Mouse (Mus musculus) hindbrain, embryonic 13.5 days (tissue): Measurements from ENCODE around the gene Cyth4. TPM values are rescaled to one million over a fixed set of nuclear protein-coding genes. Genes with fewer than 3 reads are reported as not detected.

Experiments
- ATAC-seq: fragments of 200-750 bp; cut with Nextera tagmentation; 2 replicates; pipeline ENCODE4 v1.8.0; 2017; ENCODE audit warnings: moderate TSS enrichment; ENCODE audit not compliant: low FRiP score
- H3K27ac ChIP-seq: fragments of 300-500 bp; sonication (generic); 2 replicates; pipeline ENCODE4 v1.5.1; 2015; ENCODE audit warnings: inconsistent platforms, mild to moderate bottlenecking, moderate library complexity
- H3K27me3 ChIP-seq: fragments of 300-500 bp; sonication (generic); 2 replicates; pipeline ENCODE4 v1.6.1; 2015; ENCODE audit warnings: mild to moderate bottlenecking, inconsistent platforms
- H3K36me3 ChIP-seq: fragments of 300-500 bp; sonication (generic); 2 replicates; pipeline ENCODE4 v1.6.1; 2015; ENCODE audit warnings: mild to moderate bottlenecking, inconsistent platforms
- H3K4me1 ChIP-seq: fragments of 300-500 bp; sonication (generic); replicated peaks from 2 replicates; pipeline ENCODE4 v1.6.1; 2015; ENCODE audit warnings: inconsistent platforms
- H3K4me2 ChIP-seq: fragments of 300-500 bp; sonication (generic); 2 replicates; pipeline ENCODE4 v1.6.1; 2015; ENCODE audit warnings: inconsistent platforms, mild to moderate bottlenecking, moderate library complexity
- H3K4me3 ChIP-seq: fragments of 300-500 bp; sonication (generic); 2 replicates; pipeline ENCODE4 v1.5.1; 2015; ENCODE audit warnings: mild to moderate bottlenecking, inconsistent platforms
- H3K9ac ChIP-seq: fragments of 300-500 bp; sonication (generic); 2 replicates; pipeline ENCODE4 v1.6.1; 2015; ENCODE audit warnings: mild to moderate bottlenecking, inconsistent platforms
- H3K9me3 ChIP-seq: fragments of 300-500 bp; sonication (generic); 2 replicates; pipeline ENCODE4 v1.6.1; 2016; ENCODE audit warnings: inconsistent platforms
- WGBS: fragments of 180-500 bp; shearing (Covaris S2); methylation state at CpG from one replicate; pipeline ENCODE4 v1.1.7; 2015; 5-methylcytosine and 5-hydroxymethylcytosine counted together
- polyA plus RNA-seq: library from polyadenylated mRNA; unstranded; fragments of >200 nt; fragmentation: Nextera tagmentation; extraction: Ambion mirVana; gene quantifications from 2 replicates; pipeline ENCODE4 v1.2.1, GENCODE M21; 2015

The Cyth4 gene
- 6.8 and 7.7 TPM in 2 replicates for polyA plus RNA-seq

GRCm38 (mm10) chr15:78596914-78597313, at the start of gene Cyth4:
TSS of gene Cyth4 (plus strand) at chr15:78597047.
- Histone ChIP-seq H3K4me1 (peaks cover 4% of the 10 kb centered on the region; the same call in 1 of the 2 replicates), H3K27ac (peak within 1 kb of the TSS; percentile 9; the same call in 1 of the 2 replicates), H3K27me3 (0 out of 2 replicates have a peak, but pooled peaks cover 5% of the 10 kb centered on the region), H3K9me3 (no peaks in the 10 kb centered on the region), H3K4me3 (no peak within 1 kb of the TSS), H3K9ac (no peak within 1 kb of the TSS), H3K36me3 (no peaks in the 10 kb centered on the region), H3K4me2 (no peak within 1 kb of the TSS)
- no peak for ATAC-seq
- WGBS = 85% methylated on average over 7 of the region's 7 CpGs

- no peak overlapping the region for H3K4me2 ChIP-seq
- peaks cover 12% of the 10 kb centered on the region for H3K9me3 ChIP-seq
- H3K4me3 ChIP-seq = no peak overlapping the region
- peaks cover 30% of the 10 kb centered on the region for H3K4me1 ChIP-seq
- no peaks in the 10 kb centered on the region for H3K36me3 ChIP-seq
- no peak overlapping the region for H3K27ac ChIP-seq
- 51% methylated on average over 5 of the region's 5 CpGs for WGBS
- H3K27me3 ChIP-seq = 0 out of 2 replicates have a peak, but pooled peaks cover 7% of the 10 kb centered on the region
- H3K9ac ChIP-seq = peak overlapping the region; percentile 39; the same call in 1 of the 2 replicates
- ATAC-seq = no peak
Measured at GRCm38 (mm10) chr15:78547415-78548335, 49.2 kb upstream of the Cyth4 start.

- 31% methylated on average over 3 of the region's 3 CpGs for WGBS
- no peak overlapping the region for H3K4me2 ChIP-seq
- no peak overlapping the region for H3K4me3 ChIP-seq
- H3K9ac ChIP-seq = peak overlapping the region; percentile 39; the same call in 1 of the 2 replicates
- H3K9me3 ChIP-seq = peaks cover 17% of the 10 kb centered on the region
- no peaks in the 10 kb centered on the region for H3K36me3 ChIP-seq
- peaks cover 28% of the 10 kb centered on the region for H3K4me1 ChIP-seq
- no peak for ATAC-seq
- no peak overlapping the region for H3K27ac ChIP-seq
- 0 out of 2 replicates have a peak, but pooled peaks cover 4% of the 10 kb centered on the region for H3K27me3 ChIP-seq
Measured at GRCm38 (mm10) chr15:78548336-78548665, 48.5 kb upstream of the Cyth4 start.

- Histone ChIP-seq H3K4me2 (no peak overlapping the region), H3K4me3 (no peak overlapping the region), H3K27ac (no peak overlapping the region), H3K36me3 (no peaks in the 10 kb centered on the region), H3K9ac (no peak overlapping the region), H3K9me3 (peaks cover 19% of the 10 kb centered on the region), H3K27me3 (0 out of 2 replicates have a peak, but pooled peaks cover under 1% of the 10 kb centered on the region), H3K4me1 (peaks cover 28% of the 10 kb centered on the region)
- WGBS = 69% methylated on average over 8 of the region's 8 CpGs
- no peak for ATAC-seq
Measured at GRCm38 (mm10) chr15:78548711-78549110, 48.1 kb upstream of the Cyth4 start.

GRCm38 (mm10) chr15:78549189-78549734, 47.6 kb upstream of the Cyth4 start:
- no peak overlapping the region for H3K4me2 ChIP-seq
- H3K27ac ChIP-seq = no peak overlapping the region
- H3K36me3 ChIP-seq = no peaks in the 10 kb centered on the region
- 78% methylated on average over 4 of the region's 4 CpGs for WGBS
- H3K4me1 ChIP-seq = peaks cover 24% of the 10 kb centered on the region
- H3K9ac ChIP-seq = no peak overlapping the region
- no peaks in the 10 kb centered on the region for H3K27me3 ChIP-seq
- H3K4me3 ChIP-seq = no peak overlapping the region
- no peak for ATAC-seq
- H3K9me3 ChIP-seq = peaks cover 19% of the 10 kb centered on the region

- no peaks in the 10 kb centered on the region for H3K36me3 ChIP-seq
- no peaks in the 10 kb centered on the region for H3K4me1 ChIP-seq
- H3K9me3 ChIP-seq = peaks cover 19% of the 10 kb centered on the region
- no peak overlapping the region for H3K27ac ChIP-seq
- H3K4me2 ChIP-seq = no peak overlapping the region
- 70% methylated on average over 25 of the region's 25 CpGs for WGBS
- ATAC-seq = no peak
- H3K9ac ChIP-seq = no peak overlapping the region
- H3K4me3 ChIP-seq = 0 out of 2 replicates have a peak overlapping the region, but pooled peaks have one; percentile 4
- no peaks in the 10 kb centered on the region for H3K27me3 ChIP-seq
Measured at GRCm38 (mm10) chr15:78554545-78555313, 42.1 kb upstream of the Cyth4 start.

GRCm38 (mm10) chr15:78557693-78558535, 38.9 kb upstream of the Cyth4 start:
- Histone ChIP-seq H3K9me3 (peaks cover 4% of the 10 kb centered on the region; the same call in 1 of the 2 replicates), H3K27me3 (no peaks in the 10 kb centered on the region), H3K9ac (peak overlapping the region; percentile 13; the same call in 1 of the 2 replicates), H3K4me1 (no peaks in the 10 kb centered on the region), H3K4me3 (no peak overlapping the region), H3K36me3 (no peaks in the 10 kb centered on the region), H3K27ac (no peak overlapping the region), H3K4me2 (no peak overlapping the region)
- 68% methylated on average over 10 of the region's 10 CpGs for WGBS
- ATAC-seq = no peak

GRCm38 (mm10) chr15:78559141-78559979, 37.5 kb upstream of the Cyth4 start:
- no peaks in the 10 kb centered on the region for H3K9me3 ChIP-seq
- no peak overlapping the region for H3K27ac ChIP-seq
- no peak overlapping the region for H3K4me3 ChIP-seq
- no peaks in the 10 kb centered on the region for H3K4me1 ChIP-seq
- H3K9ac ChIP-seq = no peak overlapping the region
- no peak overlapping the region for H3K4me2 ChIP-seq
- no peaks in the 10 kb centered on the region for H3K27me3 ChIP-seq
- no peak for ATAC-seq
- 69% methylated on average over 11 of the region's 11 CpGs for WGBS
- no peaks in the 10 kb centered on the region for H3K36me3 ChIP-seq

GRCm38 (mm10) chr15:78563344-78563743, 33.5 kb upstream of the Cyth4 start:
- H3K4me1 ChIP-seq = no peaks in the 10 kb centered on the region
- H3K4me3 ChIP-seq = no peak overlapping the region
- H3K9me3 ChIP-seq = no peaks in the 10 kb centered on the region
- 0 out of 2 replicates have a peak, but pooled peaks cover 2% of the 10 kb centered on the region for H3K27me3 ChIP-seq
- H3K9ac ChIP-seq = no peak overlapping the region
- ATAC-seq = no peak
- no peak overlapping the region for H3K27ac ChIP-seq
- 97% methylated on average over 3 of the region's 3 CpGs for WGBS
- no peaks in the 10 kb centered on the region for H3K36me3 ChIP-seq
- H3K4me2 ChIP-seq = no peak overlapping the region

GRCm38 (mm10) chr15:78563937-78564336, 32.9 kb upstream of the Cyth4 start:
- no peak overlapping the region for H3K27ac ChIP-seq
- H3K9ac ChIP-seq = no peak overlapping the region
- H3K9me3 ChIP-seq = no peaks in the 10 kb centered on the region
- no peaks in the 10 kb centered on the region for H3K4me1 ChIP-seq
- no peaks in the 10 kb centered on the region for H3K36me3 ChIP-seq
- no peak overlapping the region for H3K4me3 ChIP-seq
- H3K27me3 ChIP-seq = 0 out of 2 replicates have a peak, but pooled peaks cover 2% of the 10 kb centered on the region
- WGBS = 86% methylated on average over 5 of the region's 5 CpGs
- no peak for ATAC-seq
- no peak overlapping the region for H3K4me2 ChIP-seq
